Mouse (Mus musculus) C2C12 (cell line): ENCODE results near the gene Zic5.

ENCODE experiments used
- CTCF ChIP-seq: IDR thresholded peaks from one replicate; pipeline ENCODE4 v1.5.1; 2011; ENCODE audit not compliant: control insufficient read depth, insufficient read depth, insufficient read length
- MAX ChIP-seq: IDR thresholded peaks from one replicate; pipeline ENCODE4 v1.6.1; 2011; ENCODE audit warnings: mild to moderate bottlenecking, control low read depth

DNA sequence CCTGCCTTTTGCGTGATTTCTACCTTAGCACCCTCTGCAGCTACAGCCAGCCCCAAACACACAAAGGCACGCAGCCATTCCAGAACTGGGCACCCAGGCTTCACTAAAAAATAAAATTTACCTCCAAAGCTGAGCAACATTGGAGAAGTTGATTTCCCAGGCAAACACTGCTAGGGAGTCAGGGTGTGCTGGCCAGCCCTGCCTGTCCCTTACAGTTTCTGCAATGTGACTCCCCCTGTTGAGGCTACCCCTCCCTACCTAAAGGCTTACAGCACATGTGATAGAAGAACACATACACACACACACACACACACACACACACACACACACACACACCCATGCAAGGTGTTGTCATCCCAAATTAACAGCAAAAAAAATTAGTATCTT, 51.9 kb downstream of the Zic5 start:
- TF ChIP-seq CTCF = no peak
- no peak for TF ChIP-seq MAX
